Mouse (Mus musculus) forebrain, embryonic 11.5 days (tissue): ENCODE results near the gene Coa6. TPM values are rescaled to one million over a fixed set of nuclear protein-coding genes. Genes with fewer than 3 reads are reported as not detected.
A peak's percentile ranks its signal among the peaks of the same experiment; 100 is the strongest.

Source experiments
- ATAC-seq: fragments of 200-750 bp; cut with Nextera tagmentation; replicated peaks from 2 replicates; pipeline ENCODE4 v1.8.0; 2017; ENCODE audit warnings: moderate TSS enrichment; ENCODE audit not compliant: low FRiP score
- DNase-seq: peaks from one replicate; pipeline ENCODE4 v3.0.0-alpha.2; 2017; ENCODE audit warnings: low spot score
- H3K27ac ChIP-seq: fragments of 300-500 bp; sonication (generic); 2 replicates; pipeline ENCODE4 v1.5.1; 2014; ENCODE audit warnings: low read depth, low read length
- H3K27me3 ChIP-seq: fragments of 300-500 bp; sonication (generic); 2 replicates; pipeline ENCODE4 v1.6.1; 2014; ENCODE audit warnings: mild to moderate bottlenecking, low read length, mixed read lengths; ENCODE audit not compliant: control insufficient read depth, insufficient read depth
- H3K36me3 ChIP-seq: fragments of 300-500 bp; sonication (generic); 2 replicates; pipeline ENCODE4 v1.6.1; 2014; ENCODE audit warnings: mild to moderate bottlenecking, low read length, moderate library complexity, mixed read lengths; ENCODE audit not compliant: control insufficient read depth, insufficient read depth
- H3K4me1 ChIP-seq: fragments of 300-500 bp; sonication (generic); replicated peaks from 2 replicates; pipeline ENCODE4 v1.6.1; 2014; ENCODE audit warnings: low read length, mixed read lengths; ENCODE audit not compliant: control insufficient read depth, insufficient read depth
- H3K4me2 ChIP-seq: fragments of 300-500 bp; sonication (generic); 2 replicates; pipeline ENCODE4 v1.6.1; 2014; ENCODE audit warnings: low read depth, mild to moderate bottlenecking, low read length, moderate library complexity, mixed read lengths; ENCODE audit not compliant: severe bottlenecking
- H3K4me3 ChIP-seq: fragments of 300-500 bp; sonication (generic); 2 replicates; pipeline ENCODE4 v1.5.1; 2014; ENCODE audit warnings: low read depth, low read length
- H3K9ac ChIP-seq: fragments of 300-500 bp; sonication (generic); 2 replicates; pipeline ENCODE4 v1.6.1; 2014; ENCODE audit warnings: low read length
- H3K9me3 ChIP-seq: fragments of 300-500 bp; sonication (generic); 2 replicates; pipeline ENCODE4 v1.6.1; 2016; ENCODE audit warnings: low read length, mixed read lengths; ENCODE audit not compliant: control insufficient read depth
- WGBS: fragments of 180-500 bp; shearing (Covaris S2); extraction: QIAGEN DNeasy Blood & Tissue Kit; methylation state at CpG from one replicate; pipeline ENCODE4 v1.1.7; 2014; 5-methylcytosine and 5-hydroxymethylcytosine counted together
- polyA plus RNA-seq: library from polyadenylated mRNA; unstranded; fragments of >200 nt; fragmentation: Nextera tagmentation; extraction: Ambion mirVana; gene quantifications from 2 replicates; pipeline ENCODE4 v1.2.1, GENCODE M21; 2014

Coa6 gene
- polyA plus RNA-seq, 1 experiment from 2014 or later = 44.2 TPM

DNA sequence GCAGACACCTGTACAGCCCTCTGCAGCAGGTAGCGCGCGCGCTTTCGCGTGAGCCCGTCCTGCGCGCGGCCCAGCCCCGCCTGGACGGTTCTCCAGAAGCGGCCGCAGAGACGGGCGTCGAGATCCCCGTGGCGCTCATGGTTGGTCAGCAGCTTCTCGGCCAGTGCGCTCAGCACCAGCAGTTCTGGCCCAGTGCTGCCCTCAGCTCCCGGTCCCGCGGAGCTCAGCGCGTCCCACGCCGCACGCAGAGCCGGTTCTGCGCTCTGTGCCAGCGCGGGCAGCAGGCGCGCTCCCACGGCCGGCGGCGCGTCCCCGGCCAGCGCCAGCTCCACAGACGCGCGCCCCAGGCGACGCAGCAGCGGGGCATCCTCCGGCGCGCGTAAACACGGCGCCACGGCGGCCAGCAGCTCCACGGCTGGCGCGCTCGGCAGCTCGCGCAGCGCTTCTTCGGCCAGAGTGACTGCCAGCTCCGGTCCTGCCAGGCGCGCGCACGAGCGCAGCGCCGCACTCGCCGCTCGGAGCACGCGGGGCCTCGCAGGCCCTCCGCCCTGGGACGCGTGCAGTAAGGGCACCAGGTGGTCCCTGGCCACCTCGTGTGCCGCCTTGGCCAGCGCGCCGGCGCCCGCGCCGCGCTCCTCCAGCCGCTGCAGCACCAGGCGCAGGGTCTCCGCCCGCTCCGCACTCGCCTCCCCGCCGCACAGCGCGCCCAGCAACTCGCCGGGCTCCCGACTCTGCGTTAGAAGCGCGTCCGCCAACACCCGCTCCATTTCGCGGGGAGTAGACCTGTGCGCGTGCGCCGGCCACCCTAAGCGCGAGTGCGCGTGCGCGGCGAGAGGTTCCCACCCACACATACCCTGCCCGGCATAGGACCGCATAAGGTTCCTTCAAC, 52.2 kb downstream of the Coa6 start, which contains the start of gene Tarbp1:
Gene Tarbp1 (minus strand): TSS at position 767 of the 889 bp plus-strand sequence.
- Histone ChIP-seq H3K27ac (peak within 1 kb of the TSS; percentile 75), H3K9ac (peak within 1 kb of the TSS; percentile 73), H3K4me2 (peak within 1 kb of the TSS; percentile 73), H3K27me3 (no peaks in the 10 kb centered on the region), H3K9me3 (no peaks in the 10 kb centered on the region), H3K4me3 (peak within 1 kb of the TSS; percentile 81), H3K36me3 (no peaks in the 10 kb centered on the region), H3K4me1 (peaks cover 4% of the 10 kb centered on the region; the same call in 1 of the 2 replicates)
- DNase-seq = peak; percentile 95
- peak; percentile 95 for ATAC-seq
- under 1% methylated on average over 120 of the region's 124 CpGs for WGBS

Other genes with a start within 250 kb of the Coa6 start
- not detected in 2 replicates for gene Slc35f3, start 124.0 kb upstream of the Coa6 start, polyA plus RNA-seq
- gene Tarbp1, start 52.5 kb downstream of the Coa6 start, polyA plus RNA-seq = 3.1 and 3.7 TPM in 2 replicates
- gene Irf2bp2, start 171.5 kb downstream of the Coa6 start, polyA plus RNA-seq = 4.5 and 4.6 TPM in 2 replicates